Mouse (Mus musculus): Measurements from ENCODE around the gene Abcd3.

GRCm38 (mm10) chr3:121737901-121738300, 77.2 kb downstream of the Abcd3 start:
- no peak for TF ChIP-seq CTCF (IDR thresholded peaks at IDR 0.05; ENCODE audit: insufficient read depth, low read depth, low read length)
- TF ChIP-seq POLR2A (IDR thresholded peaks at IDR 0.05; ENCODE audit: insufficient read depth, low read depth, low read length), result no peak

All from olfactory bulb, adult 2 months (tissue).